Mouse (Mus musculus) CH12.LX (cell line): ENCODE measurements around the gene Bcl2l11.

Experiments used
- E2F4 ChIP-seq: IDR thresholded peaks from 2 replicates; pipeline ENCODE4 v1.6.1; 2011; ENCODE audit warnings: low read depth, low read length, improper control_type of control experiment; ENCODE audit not compliant: insufficient replicate concordance
- ETS1 ChIP-seq: conservative IDR thresholded peaks from 2 replicates; pipeline ENCODE4 v1.6.1; 2012; ENCODE audit warnings: low read depth, mild to moderate bottlenecking, inconsistent platforms, low read length, improper control_type of control experiment, moderate library complexity
- MAFK ChIP-seq: IDR thresholded peaks from 2 replicates; pipeline ENCODE4 v1.6.1; 2011; ENCODE audit warnings: low read length, improper control_type of control experiment; ENCODE audit not compliant: insufficient replicate concordance
- MAX ChIP-seq: IDR thresholded peaks from 2 replicates; pipeline ENCODE4 v1.6.1; 2011; ENCODE audit warnings: low read length, improper control_type of control experiment

DNA sequence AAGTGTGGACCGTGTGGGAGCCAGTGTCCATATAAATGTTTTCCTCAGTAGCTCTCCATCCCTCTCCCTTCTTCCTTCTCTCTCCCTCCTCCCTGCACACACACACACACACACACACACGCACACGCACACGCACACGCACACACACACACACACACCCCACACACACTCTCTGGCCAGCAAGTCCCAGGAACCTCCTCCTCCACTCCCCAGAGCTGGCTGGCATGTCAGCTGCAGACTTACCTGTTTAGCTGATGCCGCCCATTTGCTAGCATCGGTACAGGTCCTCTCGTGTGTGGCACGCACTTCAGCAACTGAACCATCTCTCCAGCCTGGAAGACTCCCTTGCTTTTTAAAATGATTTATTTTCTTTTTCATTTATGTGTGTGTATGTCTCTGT is 6.9 kb upstream of the Bcl2l11 start:
- no peak for TF ChIP-seq ETS1
- no peak for TF ChIP-seq E2F4
- no peak for TF ChIP-seq MAX
- TF ChIP-seq MAFK: no peak
